Mouse (Mus musculus): ENCODE measurements at regions not wholly inside any gene's neighbourhood (a gene's known extent, or its start where the extent isn't known, plus 50 kb on each side); places are given as distances from the start of the nearest gene placed in this dataset.

GRCm38 (mm10) chr11:110804079-110804478 lies 163.8 kb upstream of the Kcnj16 start:
- Histone ChIP-seq H3K79me3 (ENCODE audit: low read depth) (no peaks in the 10 kb centered on the region), H3K79me2 (ENCODE audit: control insufficient read depth, insufficient read depth) (no peaks in the 10 kb centered on the region), H3ac (ENCODE audit: control insufficient read depth, insufficient read length, low read depth) (no peak overlapping the region), H3K27me3 (ENCODE audit: control insufficient read depth, insufficient read depth, insufficient read length) (no peaks in the 10 kb centered on the region), H3K36me3 (ENCODE audit: control insufficient read depth, insufficient read depth) (no peaks in the 10 kb centered on the region), H3K4me3 (ENCODE audit: insufficient read depth, poor library complexity, severe bottlenecking) (no peak overlapping the region)
- TF ChIP-seq MAX (IDR thresholded peaks at IDR 0.05) (no peak), FOSL1 (IDR thresholded peaks at IDR 0.05; ENCODE audit: insufficient read depth, low read length, poor library complexity, severe bottlenecking) (no peak), MYOD1 (IDR thresholded peaks at IDR 0.05; ENCODE audit: control insufficient read depth, insufficient read length, low read depth) (no peak), USF1 (IDR thresholded peaks at IDR 0.05; ENCODE audit: low read depth) (no peak), MYOG (IDR thresholded peaks at IDR 0.05; ENCODE audit: control insufficient read depth, extremely low read depth, insufficient read length) (no peak), CEBPB (IDR thresholded peaks at IDR 0.05; ENCODE audit: low read depth) (no peak), CTCF (IDR thresholded peaks at IDR 0.05; ENCODE audit: control insufficient read depth, insufficient read depth, insufficient read length) (no peak)

GRCm38 (mm10) chr11:110813137-110813536 lies 154.7 kb upstream of the Kcnj16 start:
- no peak overlapping the region for H3K4me3 ChIP-seq (ENCODE audit: insufficient read depth, poor library complexity, severe bottlenecking)
- TF ChIP-seq CTCF (IDR thresholded peaks at IDR 0.05; ENCODE audit: control insufficient read depth, insufficient read depth, insufficient read length) (no peak), CEBPB (IDR thresholded peaks at IDR 0.05; ENCODE audit: low read depth) (no peak), FOSL1 (IDR thresholded peaks at IDR 0.05; ENCODE audit: insufficient read depth, low read length, poor library complexity, severe bottlenecking) (no peak), MYOD1 (IDR thresholded peaks at IDR 0.05; ENCODE audit: control insufficient read depth, insufficient read length, low read depth) (no peak), MYOG (IDR thresholded peaks at IDR 0.05; ENCODE audit: control insufficient read depth, extremely low read depth, insufficient read length) (no peak), USF1 (IDR thresholded peaks at IDR 0.05; ENCODE audit: low read depth) (no peak), MAX (IDR thresholded peaks at IDR 0.05) (no peak)

GRCm38 (mm10) chr11:110814732-110815131 lies 153.1 kb upstream of the Kcnj16 start:
- H3K27me3 ChIP-seq (ENCODE audit: control insufficient read depth, insufficient read depth, insufficient read length), result no peaks in the 10 kb centered on the region
- H3K79me3 ChIP-seq (ENCODE audit: low read depth), result no peaks in the 10 kb centered on the region
- H3K36me3 ChIP-seq (ENCODE audit: control insufficient read depth, insufficient read depth), result no peaks in the 10 kb centered on the region
- no peak overlapping the region for H3K4me3 ChIP-seq (ENCODE audit: insufficient read depth, poor library complexity, severe bottlenecking)
- TF ChIP-seq CTCF (IDR thresholded peaks at IDR 0.05; ENCODE audit: control insufficient read depth, insufficient read depth, insufficient read length) (no peak), CEBPB (IDR thresholded peaks at IDR 0.05; ENCODE audit: low read depth) (no peak), MYOG (IDR thresholded peaks at IDR 0.05; ENCODE audit: control insufficient read depth, extremely low read depth, insufficient read length) (no peak), MYOD1 (IDR thresholded peaks at IDR 0.05; ENCODE audit: control insufficient read depth, insufficient read length, low read depth) (no peak), MAX (IDR thresholded peaks at IDR 0.05) (no peak), USF1 (IDR thresholded peaks at IDR 0.05; ENCODE audit: low read depth) (no peak)
- H3ac ChIP-seq (ENCODE audit: control insufficient read depth, insufficient read length, low read depth), result no peak overlapping the region
- no peaks in the 10 kb centered on the region for H3K79me2 ChIP-seq (ENCODE audit: control insufficient read depth, insufficient read depth)

More at GRCm38 (mm10) chr11:110813137-110813536, 154.7 kb upstream of the Kcnj16 start:
- no peak overlapping the region for H3ac ChIP-seq (ENCODE audit: control insufficient read depth, insufficient read length, low read depth)
- no peaks in the 10 kb centered on the region for H3K27me3 ChIP-seq (ENCODE audit: control insufficient read depth, insufficient read depth, insufficient read length)
- H3K79me3 ChIP-seq (ENCODE audit: low read depth), result no peaks in the 10 kb centered on the region
- H3K36me3 ChIP-seq (ENCODE audit: control insufficient read depth, insufficient read depth), result no peaks in the 10 kb centered on the region
- no peaks in the 10 kb centered on the region for H3K79me2 ChIP-seq (ENCODE audit: control insufficient read depth, insufficient read depth)

GRCm38 (mm10) chr11:110815206-110815605 lies 152.6 kb upstream of the Kcnj16 start:
- H3K4me3 ChIP-seq (ENCODE audit: insufficient read depth, poor library complexity, severe bottlenecking), result no peak overlapping the region
- no peaks in the 10 kb centered on the region for H3K79me3 ChIP-seq (ENCODE audit: low read depth)
- H3K27me3 ChIP-seq (ENCODE audit: control insufficient read depth, insufficient read depth, insufficient read length), result no peaks in the 10 kb centered on the region
- H3K36me3 ChIP-seq (ENCODE audit: control insufficient read depth, insufficient read depth), result no peaks in the 10 kb centered on the region
- H3K79me2 ChIP-seq (ENCODE audit: control insufficient read depth, insufficient read depth), result no peaks in the 10 kb centered on the region
- no peak overlapping the region for H3ac ChIP-seq (ENCODE audit: control insufficient read depth, insufficient read length, low read depth)
- TF ChIP-seq CEBPB (IDR thresholded peaks at IDR 0.05; ENCODE audit: low read depth), result no peak
- no peak for TF ChIP-seq FOSL1 (IDR thresholded peaks at IDR 0.05; ENCODE audit: insufficient read depth, low read length, poor library complexity, severe bottlenecking)
- no peak for TF ChIP-seq CTCF (IDR thresholded peaks at IDR 0.05; ENCODE audit: control insufficient read depth, insufficient read depth, insufficient read length)
- no peak for TF ChIP-seq MYOG (IDR thresholded peaks at IDR 0.05; ENCODE audit: control insufficient read depth, extremely low read depth, insufficient read length)
- no peak for TF ChIP-seq USF1 (IDR thresholded peaks at IDR 0.05; ENCODE audit: low read depth)
- TF ChIP-seq MYOD1 (IDR thresholded peaks at IDR 0.05; ENCODE audit: control insufficient read depth, insufficient read length, low read depth), result no peak
- TF ChIP-seq MAX (IDR thresholded peaks at IDR 0.05), result no peak

- no peak overlapping the region for H3K4me3 ChIP-seq (ENCODE audit: insufficient read depth, poor library complexity, severe bottlenecking)
- no peaks in the 10 kb centered on the region for H3K27me3 ChIP-seq (ENCODE audit: control insufficient read depth, insufficient read depth, insufficient read length)
- H3K79me3 ChIP-seq (ENCODE audit: low read depth), result no peaks in the 10 kb centered on the region
- H3K36me3 ChIP-seq (ENCODE audit: control insufficient read depth, insufficient read depth), result no peaks in the 10 kb centered on the region
- TF ChIP-seq MAX (IDR thresholded peaks at IDR 0.05) (no peak), MYOD1 (IDR thresholded peaks at IDR 0.05; ENCODE audit: control insufficient read depth, insufficient read length, low read depth) (no peak), CEBPB (IDR thresholded peaks at IDR 0.05; ENCODE audit: low read depth) (no peak), FOSL1 (IDR thresholded peaks at IDR 0.05; ENCODE audit: insufficient read depth, low read length, poor library complexity, severe bottlenecking) (no peak), CTCF (IDR thresholded peaks at IDR 0.05; ENCODE audit: control insufficient read depth, insufficient read depth, insufficient read length) (no peak), USF1 (IDR thresholded peaks at IDR 0.05; ENCODE audit: low read depth) (no peak)
- no peaks in the 10 kb centered on the region for H3K79me2 ChIP-seq (ENCODE audit: control insufficient read depth, insufficient read depth)
- no peak overlapping the region for H3ac ChIP-seq (ENCODE audit: control insufficient read depth, insufficient read length, low read depth)
Measured at GRCm38 (mm10) chr11:110828584-110828983, 139.2 kb upstream of the Kcnj16 start.

GRCm38 (mm10) chr11:110836688-110837087 lies 131.1 kb upstream of the Kcnj16 start:
- H3K27me3 ChIP-seq (ENCODE audit: control insufficient read depth, insufficient read depth, insufficient read length), result no peaks in the 10 kb centered on the region
- no peak overlapping the region for H3K4me3 ChIP-seq (ENCODE audit: insufficient read depth, poor library complexity, severe bottlenecking)
- H3ac ChIP-seq (ENCODE audit: control insufficient read depth, insufficient read length, low read depth), result no peak overlapping the region
- H3K79me3 ChIP-seq (ENCODE audit: low read depth), result no peaks in the 10 kb centered on the region
- no peak for TF ChIP-seq FOSL1 (IDR thresholded peaks at IDR 0.05; ENCODE audit: insufficient read depth, low read length, poor library complexity, severe bottlenecking)
- no peak for TF ChIP-seq CEBPB (IDR thresholded peaks at IDR 0.05; ENCODE audit: low read depth)
- no peak for TF ChIP-seq CTCF (IDR thresholded peaks at IDR 0.05; ENCODE audit: control insufficient read depth, insufficient read depth, insufficient read length)
- TF ChIP-seq MYOD1 (IDR thresholded peaks at IDR 0.05; ENCODE audit: control insufficient read depth, insufficient read length, low read depth), result no peak
- no peak for TF ChIP-seq MAX (IDR thresholded peaks at IDR 0.05)
- TF ChIP-seq MYOG (IDR thresholded peaks at IDR 0.05; ENCODE audit: control insufficient read depth, extremely low read depth, insufficient read length), result no peak
- TF ChIP-seq USF1 (IDR thresholded peaks at IDR 0.05; ENCODE audit: low read depth), result no peak
- H3K36me3 ChIP-seq (ENCODE audit: control insufficient read depth, insufficient read depth), result no peaks in the 10 kb centered on the region
- H3K79me2 ChIP-seq (ENCODE audit: control insufficient read depth, insufficient read depth), result no peaks in the 10 kb centered on the region
